Mouse (Mus musculus): ENCODE results near the gene Dennd2a. TPM values are rescaled to one million over a fixed set of nuclear protein-coding genes. Genes with fewer than 3 reads are reported as not detected.

Dennd2a gene
- polyA plus RNA-seq, 1 experiment from 2014 or later = 21.5 TPM

DNA sequence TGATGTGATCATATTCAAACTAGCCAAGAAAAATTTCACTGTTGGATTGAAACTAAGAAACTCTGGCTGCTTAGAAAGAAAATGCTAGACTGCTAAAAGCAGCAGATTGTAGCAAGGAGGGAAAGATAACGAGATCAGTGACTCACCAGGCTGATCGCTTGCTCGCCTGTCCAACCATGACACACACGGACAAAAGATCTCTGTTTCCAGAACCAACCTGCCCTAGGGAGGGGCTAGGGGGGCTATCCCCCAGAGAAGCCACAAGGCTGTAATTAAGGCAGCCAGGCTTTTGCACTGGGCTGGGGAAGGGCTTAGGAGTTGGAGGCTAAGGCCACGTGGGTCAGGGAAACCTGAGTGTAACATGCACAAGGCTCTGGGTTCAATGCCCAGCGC is 41.9 kb downstream of the Dennd2a start:
- H3K27ac ChIP-seq (ENCODE audit: low read depth, low read length) = peak overlapping the region; percentile 87
- H3K9ac ChIP-seq (ENCODE audit: low read depth, low read length) = 0 out of 2 replicates have a peak overlapping the region, but pooled peaks have one; percentile 0
- H3K9me3 ChIP-seq (replicated peaks; ENCODE audit: control insufficient read depth, low read length) = peaks cover 5% of the 10 kb centered on the region; the same call in 1 of the 2 replicates
- no peak for ATAC-seq (replicated peaks; ENCODE audit: insufficient number of reproducible peaks, low FRiP score, low TSS enrichment)
- H3K27me3 ChIP-seq (ENCODE audit: control insufficient read depth, insufficient read depth, low read length) = no peaks in the 10 kb centered on the region
- no peak overlapping the region for H3K4me3 ChIP-seq (ENCODE audit: low read depth, low read length)
- WGBS (ENCODE audit: insufficient replicate concordance) = 29% methylated on average over 6 of the region's 6 CpGs
- H3K36me3 ChIP-seq (ENCODE audit: control insufficient read depth, insufficient read depth, low read length) = peaks cover 16% of the 10 kb centered on the region
- H3K4me1 ChIP-seq (ENCODE audit: control insufficient read depth, insufficient read depth, low read length) = peaks cover 13% of the 10 kb centered on the region
- peak overlapping the region; percentile 35 for H3K4me2 ChIP-seq

DNA sequence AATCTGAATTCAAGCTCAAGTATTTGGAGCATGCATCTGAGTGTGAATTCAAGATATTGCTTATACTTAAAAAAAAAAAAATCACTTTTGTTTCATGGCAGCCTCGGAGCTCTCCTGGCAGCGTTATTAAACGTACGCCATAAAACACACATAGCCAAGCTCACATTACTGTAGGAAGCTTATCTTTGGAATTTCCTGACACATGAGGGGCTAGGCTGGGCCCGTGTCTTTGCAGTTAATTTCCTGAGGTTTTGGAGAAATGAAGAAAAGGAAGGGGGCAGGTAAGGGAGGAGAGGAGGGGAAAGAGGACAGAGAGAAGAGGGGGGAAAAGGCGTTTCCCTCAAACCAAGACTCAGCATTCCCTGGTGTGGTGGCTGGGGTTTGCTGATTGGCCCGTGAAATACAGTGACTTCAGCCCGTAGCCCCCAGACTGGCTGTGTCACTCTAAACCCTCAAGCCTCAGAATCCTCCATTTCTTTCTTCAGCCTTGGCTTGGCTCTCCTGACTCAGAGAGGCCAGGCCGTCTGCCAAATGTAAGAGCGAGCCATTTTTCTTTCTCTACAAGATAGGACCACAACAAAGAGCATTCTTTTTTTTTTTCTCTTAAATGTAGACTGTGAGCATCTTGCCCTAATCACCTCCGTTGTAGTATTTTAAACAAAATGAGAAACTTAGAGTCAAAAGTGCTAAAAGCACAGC is 42.5 kb downstream of the Dennd2a start:
- H3K9ac ChIP-seq (ENCODE audit: low read depth, low read length) = 0 out of 2 replicates have a peak overlapping the region, but pooled peaks have one; percentile 0
- H3K36me3 ChIP-seq (ENCODE audit: control insufficient read depth, insufficient read depth, low read length) = peaks cover 11% of the 10 kb centered on the region
- H3K4me2 ChIP-seq = peak overlapping the region; percentile 35
- 35% methylated on average over 11 of the region's 11 CpGs for WGBS (ENCODE audit: insufficient replicate concordance)
- peaks cover 2% of the 10 kb centered on the region; the same call in 1 of the 2 replicates for H3K9me3 ChIP-seq (replicated peaks; ENCODE audit: control insufficient read depth, low read length)
- peaks cover 13% of the 10 kb centered on the region for H3K4me1 ChIP-seq (ENCODE audit: control insufficient read depth, insufficient read depth, low read length)
- peak overlapping the region; percentile 87 for H3K27ac ChIP-seq (ENCODE audit: low read depth, low read length)
- H3K4me3 ChIP-seq (ENCODE audit: low read depth, low read length) = no peak overlapping the region
- no peaks in the 10 kb centered on the region for H3K27me3 ChIP-seq (ENCODE audit: control insufficient read depth, insufficient read depth, low read length)
- ATAC-seq (replicated peaks; ENCODE audit: insufficient number of reproducible peaks, low FRiP score, low TSS enrichment) = 0 out of 2 replicates have a peak, but pooled peaks have one; percentile 25

DNA sequence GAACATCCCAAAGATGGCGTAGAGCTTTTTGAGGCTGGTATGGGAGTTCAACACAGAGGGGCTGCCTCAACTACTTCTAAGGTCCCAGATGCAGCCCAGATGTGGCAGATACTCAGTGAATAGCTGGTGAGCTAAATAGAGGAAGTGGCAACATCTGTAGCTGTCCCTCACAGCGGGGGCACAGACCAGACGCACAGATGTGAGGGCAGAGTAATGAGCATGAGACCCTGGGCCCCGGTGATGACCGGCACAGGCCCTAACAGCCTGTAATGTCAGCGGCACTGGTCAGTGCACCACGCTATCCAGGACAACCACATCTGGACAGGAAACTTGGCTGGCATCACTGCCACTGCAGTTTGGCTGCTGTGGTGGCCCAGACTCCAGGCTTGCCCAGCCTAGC is 54.2 kb downstream of the Dennd2a start:
- WGBS (ENCODE audit: insufficient replicate concordance) = 79% methylated on average over 7 of the region's 7 CpGs
- 0 out of 2 replicates have a peak, but pooled peaks have one; percentile 18 for ATAC-seq (replicated peaks; ENCODE audit: insufficient number of reproducible peaks, low FRiP score, low TSS enrichment)
- H3K4me2 ChIP-seq = no peak overlapping the region
- H3K4me3 ChIP-seq (ENCODE audit: low read depth, low read length) = no peak overlapping the region
- no peaks in the 10 kb centered on the region for H3K9me3 ChIP-seq (replicated peaks; ENCODE audit: control insufficient read depth, low read length)
- H3K9ac ChIP-seq (ENCODE audit: low read depth, low read length) = no peak overlapping the region
- H3K4me1 ChIP-seq (ENCODE audit: control insufficient read depth, insufficient read depth, low read length) = no peaks in the 10 kb centered on the region
- no peak overlapping the region for H3K27ac ChIP-seq (ENCODE audit: low read depth, low read length)
- H3K27me3 ChIP-seq (ENCODE audit: control insufficient read depth, insufficient read depth, low read length) = no peaks in the 10 kb centered on the region
- peaks cover 6% of the 10 kb centered on the region for H3K36me3 ChIP-seq (ENCODE audit: control insufficient read depth, insufficient read depth, low read length)

DNA sequence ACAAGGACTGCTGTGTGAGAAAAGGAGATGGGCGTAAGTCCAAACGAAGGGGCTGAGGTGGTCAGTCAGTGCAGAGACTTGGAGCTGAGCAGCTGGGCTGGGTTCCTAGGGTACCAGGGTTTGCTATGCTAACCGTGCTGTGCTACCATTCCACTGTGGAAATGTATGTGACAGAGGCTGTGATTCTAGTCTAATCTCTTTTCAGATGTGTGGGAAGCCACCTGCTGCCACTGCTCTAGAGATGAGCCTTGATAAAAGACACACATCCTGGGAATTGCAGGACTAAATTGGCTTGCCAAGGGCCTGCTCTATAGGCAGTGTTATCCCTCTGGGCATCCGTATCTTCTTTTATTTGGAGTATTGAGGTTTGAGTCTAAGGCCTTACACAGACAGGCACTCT is 60.5 kb downstream of the Dennd2a start:
- H3K27me3 ChIP-seq (ENCODE audit: control insufficient read depth, insufficient read depth, low read length) = no peaks in the 10 kb centered on the region
- ATAC-seq (replicated peaks; ENCODE audit: insufficient number of reproducible peaks, low FRiP score, low TSS enrichment) = no peak
- H3K27ac ChIP-seq (ENCODE audit: low read depth, low read length) = no peak overlapping the region
- H3K9ac ChIP-seq (ENCODE audit: low read depth, low read length) = no peak overlapping the region
- H3K4me3 ChIP-seq (ENCODE audit: low read depth, low read length) = no peak overlapping the region
- H3K36me3 ChIP-seq (ENCODE audit: control insufficient read depth, insufficient read depth, low read length) = peaks cover 6% of the 10 kb centered on the region
- no peaks in the 10 kb centered on the region for H3K4me1 ChIP-seq (ENCODE audit: control insufficient read depth, insufficient read depth, low read length)
- no peaks in the 10 kb centered on the region for H3K9me3 ChIP-seq (replicated peaks; ENCODE audit: control insufficient read depth, low read length)
- no peak overlapping the region for H3K4me2 ChIP-seq
- 87% methylated on average over 4 of the region's 4 CpGs for WGBS (ENCODE audit: insufficient replicate concordance)

DNA sequence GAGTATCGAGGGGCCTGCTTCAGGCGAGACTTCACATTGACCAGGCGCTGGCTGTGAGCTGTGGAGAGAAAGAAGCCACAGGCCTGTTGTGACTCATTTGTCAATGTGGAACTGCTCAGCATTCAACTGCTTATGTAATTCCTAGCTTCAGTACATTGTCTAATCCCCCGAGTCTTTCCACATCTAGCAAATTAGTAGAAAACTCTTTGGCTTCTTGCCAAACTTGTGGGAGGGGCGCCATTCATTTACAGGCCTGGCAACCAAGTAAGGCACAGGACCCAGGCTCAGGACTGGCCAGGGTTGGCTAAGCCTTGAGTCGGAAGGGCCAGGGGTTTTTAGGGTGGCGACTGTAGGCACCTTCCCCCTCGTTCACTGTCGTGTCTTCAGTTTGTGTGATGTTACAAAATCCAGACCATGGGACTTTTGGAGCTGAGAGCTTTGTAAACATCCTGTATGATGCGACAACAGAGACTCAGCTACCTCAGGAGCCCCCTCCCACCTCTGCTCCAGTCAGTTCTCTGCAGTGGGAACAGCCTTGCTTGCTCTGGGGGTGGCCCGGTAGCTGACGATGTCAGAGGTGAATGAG is 64.4 kb downstream of the Dennd2a start:
- H3K9ac ChIP-seq (ENCODE audit: low read depth, low read length) = no peak overlapping the region
- ATAC-seq (replicated peaks; ENCODE audit: insufficient number of reproducible peaks, low FRiP score, low TSS enrichment) = peak; percentile 18; the same call in 1 of the 2 replicates
- no peaks in the 10 kb centered on the region for H3K9me3 ChIP-seq (replicated peaks; ENCODE audit: control insufficient read depth, low read length)
- H3K4me2 ChIP-seq = no peak overlapping the region
- H3K27me3 ChIP-seq (ENCODE audit: control insufficient read depth, insufficient read depth, low read length) = no peaks in the 10 kb centered on the region
- no peak overlapping the region for H3K27ac ChIP-seq (ENCODE audit: low read depth, low read length)
- H3K36me3 ChIP-seq (ENCODE audit: control insufficient read depth, insufficient read depth, low read length) = peaks cover 21% of the 10 kb centered on the region
- no peak overlapping the region for H3K4me3 ChIP-seq (ENCODE audit: low read depth, low read length)
- WGBS (ENCODE audit: insufficient replicate concordance) = 66% methylated on average over 12 of the region's 12 CpGs
- no peaks in the 10 kb centered on the region for H3K4me1 ChIP-seq (ENCODE audit: control insufficient read depth, insufficient read depth, low read length)

DNA sequence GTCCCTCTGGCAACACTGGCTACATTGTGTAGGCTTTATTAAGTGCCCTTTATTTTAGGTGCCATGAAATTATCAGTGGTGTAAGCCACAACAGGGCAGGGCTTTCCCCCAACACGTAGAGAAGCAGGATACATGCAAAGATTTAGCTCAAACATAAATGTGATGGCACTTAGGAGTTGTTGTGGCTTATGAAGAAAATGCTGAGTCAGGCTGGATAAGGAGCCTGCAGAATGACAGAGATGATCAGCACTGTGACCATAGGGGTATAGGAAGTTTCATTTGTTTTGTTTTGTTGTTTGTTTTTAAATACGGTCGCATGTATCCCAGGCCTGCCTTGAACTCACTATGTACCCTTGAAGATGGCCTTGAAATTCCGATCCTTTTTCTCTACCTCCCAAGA is 65.5 kb downstream of the Dennd2a start:
- 86% methylated on average over 4 of the region's 4 CpGs for WGBS (ENCODE audit: insufficient replicate concordance)
- Histone ChIP-seq H3K4me2 (no peak overlapping the region), H3K9ac (ENCODE audit: low read depth, low read length) (no peak overlapping the region), H3K9me3 (replicated peaks; ENCODE audit: control insufficient read depth, low read length) (no peaks in the 10 kb centered on the region), H3K27me3 (ENCODE audit: control insufficient read depth, insufficient read depth, low read length) (no peaks in the 10 kb centered on the region), H3K27ac (ENCODE audit: low read depth, low read length) (no peak overlapping the region), H3K4me1 (ENCODE audit: control insufficient read depth, insufficient read depth, low read length) (no peaks in the 10 kb centered on the region), H3K36me3 (ENCODE audit: control insufficient read depth, insufficient read depth, low read length) (peaks cover 27% of the 10 kb centered on the region), H3K4me3 (ENCODE audit: low read depth, low read length) (no peak overlapping the region)
- no peak for ATAC-seq (replicated peaks; ENCODE audit: insufficient number of reproducible peaks, low FRiP score, low TSS enrichment)

DNA sequence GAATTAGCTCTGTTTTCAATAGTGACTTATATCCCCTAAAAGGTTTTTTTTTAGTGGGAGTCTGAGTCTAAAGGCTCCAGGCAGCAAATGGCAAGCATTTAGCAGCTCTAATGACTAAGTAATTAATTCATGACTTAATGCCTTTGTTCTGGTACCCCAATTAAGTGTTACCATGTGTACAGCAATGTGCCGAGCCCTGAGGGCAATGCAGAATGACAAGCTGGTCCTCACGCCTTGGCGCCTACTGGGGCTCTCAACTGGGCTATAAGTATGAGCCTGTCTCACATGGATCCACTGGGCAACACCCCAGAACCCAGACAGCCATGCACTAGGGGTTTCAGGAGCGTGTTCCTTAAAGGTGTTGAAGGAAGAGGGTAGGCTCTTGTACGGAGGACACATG is 66.5 kb downstream of the Dennd2a start:
- H3K27ac ChIP-seq (ENCODE audit: low read depth, low read length) = no peak overlapping the region
- 82% methylated on average over 5 of the region's 5 CpGs for WGBS (ENCODE audit: insufficient replicate concordance)
- ATAC-seq (replicated peaks; ENCODE audit: insufficient number of reproducible peaks, low FRiP score, low TSS enrichment) = no peak
- no peak overlapping the region for H3K4me3 ChIP-seq (ENCODE audit: low read depth, low read length)
- H3K9ac ChIP-seq (ENCODE audit: low read depth, low read length) = no peak overlapping the region
- H3K36me3 ChIP-seq (ENCODE audit: control insufficient read depth, insufficient read depth, low read length) = peaks cover 29% of the 10 kb centered on the region
- H3K4me1 ChIP-seq (ENCODE audit: control insufficient read depth, insufficient read depth, low read length) = no peaks in the 10 kb centered on the region
- H3K4me2 ChIP-seq = no peak overlapping the region
- H3K9me3 ChIP-seq (replicated peaks; ENCODE audit: control insufficient read depth, low read length) = no peaks in the 10 kb centered on the region
- H3K27me3 ChIP-seq (ENCODE audit: control insufficient read depth, insufficient read depth, low read length) = no peaks in the 10 kb centered on the region

DNA sequence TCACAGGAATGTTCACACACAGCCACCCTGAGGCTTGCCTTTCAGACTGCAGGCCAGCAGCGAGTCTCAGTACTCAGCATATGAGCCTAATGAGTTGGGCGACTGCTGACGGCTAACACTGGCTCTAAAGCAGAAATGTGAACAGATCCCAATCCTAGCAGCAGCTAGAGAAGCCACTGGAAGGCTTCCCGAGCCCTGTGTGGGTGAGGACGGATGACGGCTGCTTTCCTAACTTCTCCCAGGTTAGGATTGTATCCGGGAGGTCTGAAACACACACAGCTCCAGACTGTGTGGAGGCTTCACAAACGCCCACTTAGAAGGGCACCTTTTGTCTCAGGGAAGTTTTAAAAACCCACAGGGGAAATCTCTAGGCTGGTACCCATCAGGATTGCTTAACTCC is 69.4 kb downstream of the Dennd2a start:
- Histone ChIP-seq H3K4me1 (ENCODE audit: control insufficient read depth, insufficient read depth, low read length) (no peaks in the 10 kb centered on the region), H3K27ac (ENCODE audit: low read depth, low read length) (no peak overlapping the region), H3K9me3 (replicated peaks; ENCODE audit: control insufficient read depth, low read length) (no peaks in the 10 kb centered on the region; the same call in 1 of the 2 replicates), H3K4me2 (no peak overlapping the region), H3K9ac (ENCODE audit: low read depth, low read length) (no peak overlapping the region), H3K4me3 (ENCODE audit: low read depth, low read length) (no peak overlapping the region), H3K27me3 (ENCODE audit: control insufficient read depth, insufficient read depth, low read length) (no peaks in the 10 kb centered on the region), H3K36me3 (ENCODE audit: control insufficient read depth, insufficient read depth, low read length) (peaks cover 38% of the 10 kb centered on the region)
- WGBS (ENCODE audit: insufficient replicate concordance) = 77% methylated on average over 8 of the region's 8 CpGs
- no peak for ATAC-seq (replicated peaks; ENCODE audit: insufficient number of reproducible peaks, low FRiP score, low TSS enrichment)

All from heart, embryonic 11.5 days (tissue).